Mouse (Mus musculus): Measurements from ENCODE around the gene Upb1. TPM values are rescaled to one million over a fixed set of nuclear protein-coding genes. Genes with fewer than 3 reads are reported as not detected.

Gene Upb1
- total RNA-seq, 2 experiments from 2014 or later = 0.40 to 0.76 TPM

Other genes with a start within 250 kb of the Upb1 start
- gene Specc1l, start 189.0 kb upstream of the Upb1 start, total RNA-seq (2021) = 10 to 100 TPM; 53.8 to 63.4 TPM
- gene Adora2a, start 84.2 kb upstream of the Upb1 start, total RNA-seq (2021) = 1 to 10 TPM; 2.9 to 3.9 TPM
- gene Snrpd3, start 116.4 kb downstream of the Upb1 start, total RNA-seq (2021) = 10 to 100 TPM; 81.9 to 98.1 TPM
- gene Gucd1, start 116.9 kb downstream of the Upb1 start, total RNA-seq (2021) = 10 to 100 TPM; 29.7 to 42.1 TPM
- gene Lrrc75b, start 159.2 kb downstream of the Upb1 start, total RNA-seq (2021) = under 1 TPM; 0.17 to 0.36 TPM
- not detected for gene Ggt1, start 160.5 kb downstream of the Upb1 start, total RNA-seq (2021)
- gene Ggt5, start 188.2 kb downstream of the Upb1 start, total RNA-seq (2021) = 1 to 10 TPM; 6.5 to 6.6 TPM
- 10 to 100 TPM in 1 of 2 experiments, 1 to 10 TPM in 1; 9.7 to 11.0 TPM for gene Susd2, start 242.9 kb downstream of the Upb1 start, total RNA-seq (2021)